Mouse (Mus musculus): ENCODE data around the gene Gja1.
"Not testable (repeated sequence)": the region's sequence is repeated elsewhere in the genome, so short reads cannot be mapped to it uniquely, and the experiment has no call there.

Gene Gja1

GRCm38 (mm10) chr10:56377097-56377965, at the start of gene Gja1:
Gja1 (plus strand) TSS chr10:56377330.
- DNase-seq = peak; percentile 57

GRCm38 (mm10) chr10:56338851-56339489, 38.2 kb upstream of the Gja1 start:
- peak; percentile 76 for DNase-seq

- DNase-seq = no peak
These were observed 16.7 kb upstream of the Gja1 start for GRCm38 (mm10) chr10:56360472-56360871.

GRCm38 (mm10) chr10:56369073-56369472, 8.1 kb upstream of the Gja1 start:
- peak; percentile 80 for DNase-seq

- DNase-seq = no peak
These were observed 4.0 kb upstream of the Gja1 start for GRCm38 (mm10) chr10:56373021-56373720.

GRCm38 (mm10) chr10:56374169-56374568, 3.0 kb upstream of the Gja1 start:
- no peak for DNase-seq

- DNase-seq = no peak
These were observed 1.1 kb upstream of the Gja1 start for GRCm38 (mm10) chr10:56375906-56376468.

- DNase-seq = peak; percentile 21
These were observed 977 bp downstream of the Gja1 start for GRCm38 (mm10) chr10:56377966-56378647.

GRCm38 (mm10) chr10:56378648-56379254, 1.6 kb downstream of the Gja1 start:
- DNase-seq = peak; percentile 62

GRCm38 (mm10) chr10:56379720-56380119, 2.6 kb downstream of the Gja1 start:
- no peak for DNase-seq

- DNase-seq = no peak
These were observed 8.3 kb downstream of the Gja1 start for GRCm38 (mm10) chr10:56385195-56386109.

- no peak for DNase-seq
These were observed 16.1 kb downstream of the Gja1 start for GRCm38 (mm10) chr10:56393095-56393784.

GRCm38 (mm10) chr10:56393815-56394417, 16.8 kb downstream of the Gja1 start:
- DNase-seq = not testable (repeated sequence)

- DNase-seq = no peak
These were observed 20.7 kb downstream of the Gja1 start for GRCm38 (mm10) chr10:56397875-56398274.

- DNase-seq = no peak
These were observed 21.2 kb downstream of the Gja1 start for GRCm38 (mm10) chr10:56398310-56398709.

GRCm38 (mm10) chr10:56401396-56401795, 24.3 kb downstream of the Gja1 start:
- DNase-seq = not testable (repeated sequence)

GRCm38 (mm10) chr10:56405934-56406333, 28.8 kb downstream of the Gja1 start:
- DNase-seq = no peak

GRCm38 (mm10) chr10:56406386-56407130, 29.4 kb downstream of the Gja1 start:
- DNase-seq = no peak
